Mouse (Mus musculus) MEL (cell line): ENCODE data around the gene Cntn4.

Source experiments
- CTCF ChIP-seq, 3 experiments: IDR thresholded peaks in 2 of 3; conservative IDR thresholded peaks in 1 of 3; 2 replicates each; pipeline ENCODE4 v1.5.1; 2011 to 2012; ENCODE audit warnings: low read length in 3 of 3, low read depth in 2 of 3, mild to moderate bottlenecking in 2 of 3, improper control_type of control experiment in 1 of 3, inconsistent platforms in 1 of 3, mixed read lengths in 1 of 3, moderate library complexity in 1 of 3; ENCODE audit not compliant: control insufficient read depth in 1 of 3, insufficient read depth in 1 of 3, poor library complexity in 1 of 3, severe bottlenecking in 1 of 3
- EP300 ChIP-seq, 2 experiments: IDR thresholded peaks; 2 replicates each; pipeline ENCODE4 v1.6.1; 2011; ENCODE audit warnings: improper control_type of control experiment in 2 of 2, low read length in 2 of 2, low read depth in 1 of 2, mild to moderate bottlenecking in 1 of 2
- MAFK ChIP-seq: IDR thresholded peaks from 2 replicates; pipeline ENCODE4 v1.6.1; 2011; ENCODE audit warnings: low read depth, mild to moderate bottlenecking, low read length, improper control_type of control experiment, borderline replicate concordance
- MAX ChIP-seq: IDR thresholded peaks from 2 replicates; pipeline ENCODE4 v1.6.1; 2011; ENCODE audit warnings: low read length, improper control_type of control experiment
- SMC3 ChIP-seq: IDR thresholded peaks from 2 replicates; pipeline ENCODE4 v1.6.1; 2011; ENCODE audit warnings: low read depth, low read length, improper control_type of control experiment

DNA sequence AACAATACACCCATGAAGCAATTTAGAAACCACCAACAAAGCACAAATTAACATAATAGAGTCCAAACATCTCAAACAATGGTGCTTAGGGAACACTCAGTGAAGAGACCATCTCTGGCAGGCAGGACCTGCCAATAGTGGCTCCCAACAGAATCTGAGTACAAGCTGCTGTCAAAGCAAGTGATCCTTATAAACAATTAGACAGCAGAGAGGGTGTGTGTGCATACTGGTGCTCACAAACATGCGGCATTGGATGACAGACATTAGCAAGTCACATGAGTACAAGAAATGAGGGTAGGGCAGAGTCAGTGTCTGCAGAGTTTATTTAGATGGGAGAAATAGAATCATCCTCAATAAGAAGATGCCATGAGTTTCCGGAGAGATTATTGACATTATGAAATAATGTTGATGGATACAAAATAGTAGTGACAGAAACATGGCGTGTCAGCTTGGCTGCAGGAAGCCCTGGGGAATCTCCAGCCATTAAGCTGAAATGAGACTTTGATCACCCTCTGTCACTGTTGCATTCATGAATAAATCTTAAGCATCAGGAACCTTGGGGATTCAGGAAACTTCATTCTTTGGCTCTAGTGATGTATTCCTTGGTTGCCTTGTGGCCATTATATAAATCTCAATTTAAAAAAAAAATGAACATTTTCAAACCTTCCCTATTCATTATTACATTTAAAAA, 888.5 kb downstream of the Cntn4 start:
- no peak for TF ChIP-seq MAFK
- no peak for TF ChIP-seq EP300 (IDR thresholded peaks at IDR 0.05; ENCODE audit: low read depth in 1 of 2, low read length in 2 of 2)
- no peak for TF ChIP-seq CTCF (IDR thresholded peaks at IDR 0.05 in 2 of 3, conservative IDR thresholded peaks at IDR 0.05 in 1 of 3; ENCODE audit: control insufficient read depth in 1 of 3, insufficient read depth in 1 of 3, low read depth in 2 of 3, low read length in 3 of 3, poor library complexity in 1 of 3, severe bottlenecking in 1 of 3)
- TF ChIP-seq SMC3: no peak
- no peak for TF ChIP-seq MAX
